Mouse (Mus musculus) heart, embryonic 10.5 days (tissue): Measurements from ENCODE around the gene Nox1. TPM values are rescaled to one million over a fixed set of nuclear protein-coding genes. Genes with fewer than 3 reads are reported as not detected.

ENCODE experiments used
- DNase-seq: peaks from one replicate; pipeline ENCODE4 v3.0.0-alpha.2; 2017; ENCODE audit warnings: low spot score
- H3K27ac ChIP-seq: fragments of 300-500 bp; sonication (generic); 2 replicates; pipeline ENCODE4 v1.5.1; 2016; ENCODE audit warnings: mild to moderate bottlenecking
- H3K27me3 ChIP-seq: fragments of 300-500 bp; sonication (generic); 2 replicates; pipeline ENCODE4 v1.6.1; 2016; ENCODE audit warnings: mild to moderate bottlenecking; ENCODE audit not compliant: poor library complexity, insufficient read depth, severe bottlenecking
- H3K36me3 ChIP-seq: fragments of 300-500 bp; sonication (generic); 2 replicates; pipeline ENCODE4 v1.6.1; 2016; ENCODE audit warnings: mild to moderate bottlenecking, moderate library complexity
- H3K4me1 ChIP-seq: fragments of 300-500 bp; sonication (generic); 2 replicates; pipeline ENCODE4 v1.6.1; 2016; ENCODE audit warnings: mild to moderate bottlenecking
- H3K4me3 ChIP-seq: fragments of 300-500 bp; sonication (generic); 2 replicates; pipeline ENCODE4 v1.5.1; 2016; ENCODE audit warnings: mild to moderate bottlenecking, moderate library complexity
- H3K9me3 ChIP-seq: fragments of 300-500 bp; sonication (generic); 2 replicates; pipeline ENCODE4 v1.6.1; 2016; ENCODE audit warnings: mild to moderate bottlenecking, moderate library complexity
- WGBS: fragments of 180-500 bp; shearing (Covaris S2); methylation state at CpG from one replicate; pipeline ENCODE4 v1.1.7; 2016; 5-methylcytosine and 5-hydroxymethylcytosine counted together
- polyA plus RNA-seq: library from polyadenylated mRNA; unstranded; fragments of >200 nt; fragmentation: Nextera tagmentation; extraction: Ambion mirVana; gene quantifications from 2 replicates; pipeline ENCODE4 v1.2.1, GENCODE M21; 2016

Nox1 gene
- polyA plus RNA-seq, 1 experiment from 2014 or later: 0.08 TPM

GRCm38 (mm10) chrX:134163484-134163883 lies 58.3 kb downstream of the Nox1 start:
- Histone ChIP-seq H3K36me3 (no peaks in the 10 kb centered on the region), H3K27me3 (peaks cover 19% of the 10 kb centered on the region; the same call in 1 of the 2 replicates), H3K4me1 (no peaks in the 10 kb centered on the region), H3K27ac (no peak overlapping the region), H3K9me3 (no peaks in the 10 kb centered on the region), H3K4me3 (no peak overlapping the region)
- no peak for DNase-seq
- 52% methylated on average over 4 of the region's 4 CpGs for WGBS

- 28% methylated on average over 11 of the region's 11 CpGs for WGBS
- H3K4me1 ChIP-seq: no peaks in the 10 kb centered on the region
- H3K27me3 ChIP-seq: peaks cover 19% of the 10 kb centered on the region; the same call in 1 of the 2 replicates
- DNase-seq: no peak
- H3K36me3 ChIP-seq: no peaks in the 10 kb centered on the region
- H3K27ac ChIP-seq: no peak overlapping the region
- no peaks in the 10 kb centered on the region for H3K9me3 ChIP-seq
- peak overlapping the region; percentile 41 for H3K4me3 ChIP-seq
Measured at GRCm38 (mm10) chrX:134162826-134163225, 58.9 kb downstream of the Nox1 start.

- H3K27ac ChIP-seq: no peak within 1 kb of the TSS
- no peaks in the 10 kb centered on the region for H3K4me1 ChIP-seq
- H3K9me3 ChIP-seq: no peaks in the 10 kb centered on the region
- DNase-seq: no peak
- no peaks in the 10 kb centered on the region for H3K36me3 ChIP-seq
- peak within 1 kb of the TSS; percentile 41 for H3K4me3 ChIP-seq
- 32% methylated on average over 16 of the region's 16 CpGs for WGBS
- H3K27me3 ChIP-seq: peaks cover 19% of the 10 kb centered on the region; the same call in 1 of the 2 replicates
Measured at GRCm38 (mm10) chrX:134162043-134162720, 59.6 kb downstream of the Nox1 start, which contains the start of gene Xkrx. Gene Xkrx, minus strand, starts transcription at chrX:134162076.

- 77% methylated on average over 2 of the region's 2 CpGs for WGBS
- H3K4me1 ChIP-seq: no peaks in the 10 kb centered on the region
- H3K36me3 ChIP-seq: no peaks in the 10 kb centered on the region
- no peaks in the 10 kb centered on the region for H3K9me3 ChIP-seq
- no peak overlapping the region for H3K4me3 ChIP-seq
- H3K27me3 ChIP-seq: peaks cover 19% of the 10 kb centered on the region; the same call in 1 of the 2 replicates
- DNase-seq: no peak
- no peak overlapping the region for H3K27ac ChIP-seq
Measured at GRCm38 (mm10) chrX:134160442-134160841, 61.3 kb downstream of the Nox1 start.

GRCm38 (mm10) chrX:134158151-134158550 lies 63.6 kb downstream of the Nox1 start:
- H3K27ac ChIP-seq: no peak overlapping the region
- no peaks in the 10 kb centered on the region for H3K9me3 ChIP-seq
- no peaks in the 10 kb centered on the region for H3K4me1 ChIP-seq
- H3K4me3 ChIP-seq: no peak overlapping the region
- WGBS: 34% methylated on average over 7 of the region's 7 CpGs
- H3K27me3 ChIP-seq: peaks cover 16% of the 10 kb centered on the region; the same call in 1 of the 2 replicates
- no peak for DNase-seq
- H3K36me3 ChIP-seq: no peaks in the 10 kb centered on the region

- Histone ChIP-seq H3K27ac (no peak overlapping the region), H3K4me3 (no peak overlapping the region), H3K9me3 (no peaks in the 10 kb centered on the region), H3K36me3 (no peaks in the 10 kb centered on the region), H3K4me1 (no peaks in the 10 kb centered on the region), H3K27me3 (no peaks in the 10 kb centered on the region)
- DNase-seq: no peak
- WGBS: 65% methylated on average over 4 of the region's 4 CpGs
Measured at GRCm38 (mm10) chrX:134141986-134142385, 79.8 kb downstream of the Nox1 start.

DNA sequence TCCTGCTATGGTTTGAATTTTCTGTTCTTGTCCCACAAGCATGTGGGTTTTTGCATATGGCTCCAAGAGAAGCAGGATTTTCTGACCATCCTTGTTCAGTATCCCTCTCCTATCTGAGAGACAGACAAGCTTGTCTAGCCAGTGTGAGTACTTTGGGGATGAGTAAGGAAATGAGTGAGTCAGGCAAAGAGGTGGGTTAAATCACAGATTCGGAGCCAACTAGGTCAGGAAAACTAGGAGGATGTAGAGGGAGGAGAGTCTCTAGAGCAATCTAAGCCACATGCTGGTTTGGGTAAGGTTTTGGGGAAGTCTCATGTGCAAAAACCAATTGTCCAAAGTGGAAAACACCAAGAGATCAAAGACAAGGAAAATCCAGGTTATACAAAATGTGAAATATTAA lies 80.2 kb downstream of the Nox1 start:
- Histone ChIP-seq H3K9me3 (no peaks in the 10 kb centered on the region), H3K27me3 (no peaks in the 10 kb centered on the region), H3K27ac (no peak overlapping the region), H3K4me1 (no peaks in the 10 kb centered on the region), H3K36me3 (no peaks in the 10 kb centered on the region), H3K4me3 (no peak overlapping the region)
- no peak for DNase-seq
- 77% methylated on average over 1 of the region's 1 CpGs for WGBS

- Histone ChIP-seq H3K36me3 (no peaks in the 10 kb centered on the region), H3K4me1 (no peaks in the 10 kb centered on the region), H3K9me3 (no peaks in the 10 kb centered on the region), H3K4me3 (no peak overlapping the region), H3K27me3 (no peaks in the 10 kb centered on the region), H3K27ac (no peak overlapping the region)
- 78% methylated on average over 6 of the region's 6 CpGs for WGBS
- DNase-seq: no peak
Measured at GRCm38 (mm10) chrX:134140024-134140423, 81.7 kb downstream of the Nox1 start.

DNA sequence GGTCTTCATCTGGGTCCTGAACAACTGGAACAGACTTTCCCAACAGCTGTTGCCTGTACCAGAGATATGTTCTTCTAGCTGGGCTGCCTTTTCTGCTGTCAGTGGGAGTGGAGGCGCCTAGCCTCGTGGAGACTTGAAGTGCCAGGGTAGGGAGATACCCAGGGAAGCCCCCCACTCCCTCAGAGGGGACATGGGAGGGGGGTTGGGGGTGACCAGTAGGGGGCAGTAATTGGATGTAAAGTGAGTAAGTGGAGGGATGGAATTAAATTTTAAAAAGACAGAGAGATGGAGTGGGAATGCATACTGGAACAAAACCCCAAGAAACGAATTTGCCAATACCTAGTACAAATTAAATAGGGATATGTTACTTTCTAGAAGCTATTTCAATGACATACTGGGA lies 87.9 kb downstream of the Nox1 start:
- no peaks in the 10 kb centered on the region for H3K9me3 ChIP-seq
- no peak overlapping the region for H3K27ac ChIP-seq
- no peak overlapping the region for H3K4me3 ChIP-seq
- peaks cover 7% of the 10 kb centered on the region; the same call in 1 of the 2 replicates for H3K27me3 ChIP-seq
- 39% methylated on average over 3 of the region's 3 CpGs for WGBS
- DNase-seq: no peak
- no peaks in the 10 kb centered on the region for H3K36me3 ChIP-seq
- H3K4me1 ChIP-seq: no peaks in the 10 kb centered on the region

GRCm38 (mm10) chrX:134132295-134132694 lies 89.5 kb downstream of the Nox1 start:
- DNase-seq: no peak
- no peak overlapping the region for H3K27ac ChIP-seq
- no peak overlapping the region for H3K4me3 ChIP-seq
- no peaks in the 10 kb centered on the region for H3K36me3 ChIP-seq
- H3K27me3 ChIP-seq: peaks cover 7% of the 10 kb centered on the region; the same call in 1 of the 2 replicates
- H3K4me1 ChIP-seq: no peaks in the 10 kb centered on the region
- WGBS: 30% methylated on average over 5 of the region's 5 CpGs
- H3K9me3 ChIP-seq: no peaks in the 10 kb centered on the region

DNA sequence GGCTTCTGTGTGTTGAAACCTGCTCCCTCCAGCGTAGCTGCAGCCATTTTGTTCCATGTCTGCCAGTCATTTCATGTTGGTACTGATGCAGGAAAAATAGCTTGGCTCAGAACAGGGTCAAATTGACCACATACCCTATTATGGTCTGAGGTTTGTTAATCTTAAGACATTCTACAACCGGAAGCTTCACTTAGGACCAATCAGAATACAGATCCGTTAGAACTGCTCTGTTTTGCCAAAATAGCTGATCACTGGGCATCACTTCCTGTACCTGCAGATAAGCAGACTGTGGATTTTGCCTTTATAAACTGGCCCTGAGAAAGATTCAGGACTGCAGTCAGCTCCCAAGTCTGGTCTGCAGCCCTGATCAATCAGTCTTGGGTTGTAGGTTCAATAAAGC lies 93.2 kb downstream of the Nox1 start:
- WGBS: 67% methylated on average over 3 of the region's 3 CpGs
- Histone ChIP-seq H3K36me3 (no peaks in the 10 kb centered on the region), H3K4me3 (no peak overlapping the region), H3K27me3 (peaks cover 7% of the 10 kb centered on the region; the same call in 1 of the 2 replicates), H3K27ac (no peak overlapping the region), H3K4me1 (no peaks in the 10 kb centered on the region), H3K9me3 (no peaks in the 10 kb centered on the region)
- no peak for DNase-seq

DNA sequence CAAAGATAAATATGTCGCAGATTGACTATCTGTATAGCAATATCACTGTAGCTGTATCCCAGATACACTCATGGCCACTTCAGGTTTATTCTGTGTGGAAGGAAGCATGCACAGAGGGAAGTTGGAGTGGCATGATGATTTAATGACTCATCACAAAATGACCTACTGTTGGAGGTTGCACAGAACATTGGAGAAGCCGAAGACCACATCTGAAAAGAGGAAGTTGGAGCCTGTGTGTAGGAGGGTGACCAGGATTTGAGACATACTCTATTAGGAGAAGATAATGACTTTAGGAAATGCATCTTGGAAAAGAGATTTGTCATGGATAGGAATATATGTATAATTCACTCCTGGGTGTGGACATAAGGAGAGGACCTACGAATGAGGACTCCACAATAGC lies 105.3 kb downstream of the Nox1 start:
- H3K4me3 ChIP-seq: no peak overlapping the region
- no peaks in the 10 kb centered on the region for H3K27me3 ChIP-seq
- DNase-seq: no peak
- H3K9me3 ChIP-seq: no peaks in the 10 kb centered on the region
- 69% methylated on average over 3 of the region's 3 CpGs for WGBS
- no peaks in the 10 kb centered on the region for H3K36me3 ChIP-seq
- no peaks in the 10 kb centered on the region for H3K4me1 ChIP-seq
- no peak overlapping the region for H3K27ac ChIP-seq

- Histone ChIP-seq H3K9me3 (no peaks in the 10 kb centered on the region), H3K4me3 (no peak overlapping the region), H3K27me3 (no peaks in the 10 kb centered on the region), H3K4me1 (no peaks in the 10 kb centered on the region), H3K36me3 (no peaks in the 10 kb centered on the region), H3K27ac (no peak overlapping the region)
- WGBS: 74% methylated on average over 3 of the region's 3 CpGs
- no peak for DNase-seq
Measured at GRCm38 (mm10) chrX:134111767-134112166, 110.0 kb downstream of the Nox1 start.

DNA sequence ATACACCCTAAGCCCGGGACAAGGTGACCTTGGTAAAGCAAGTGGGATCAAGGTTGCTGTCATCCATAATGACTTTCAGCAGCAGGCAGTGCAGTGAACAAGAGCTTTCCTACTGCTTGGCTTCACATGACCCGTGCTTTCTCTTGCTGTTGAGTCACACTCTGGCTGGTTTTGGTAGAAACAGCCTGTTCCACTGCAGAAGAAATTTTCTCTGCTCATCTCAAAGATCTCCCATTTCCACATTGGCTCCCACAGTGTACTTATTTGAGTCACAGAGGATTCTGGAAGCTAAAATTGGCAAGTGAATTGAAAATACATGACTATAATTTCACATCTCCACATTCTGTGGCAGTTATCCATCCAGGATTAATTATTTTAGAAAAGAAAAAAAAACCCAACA lies 119.1 kb downstream of the Nox1 start:
- WGBS: 72% methylated on average over 2 of the region's 2 CpGs
- no peaks in the 10 kb centered on the region for H3K4me1 ChIP-seq
- no peaks in the 10 kb centered on the region for H3K36me3 ChIP-seq
- no peaks in the 10 kb centered on the region for H3K9me3 ChIP-seq
- no peak overlapping the region for H3K27ac ChIP-seq
- no peaks in the 10 kb centered on the region for H3K27me3 ChIP-seq
- DNase-seq: no peak
- no peak overlapping the region for H3K4me3 ChIP-seq
